Mouse (Mus musculus) cerebellum, postnatal 25 days (tissue): Measurements from ENCODE around the gene Otud5.
A peak's percentile ranks its signal among the peaks of the same experiment; 100 is the strongest.
"Not testable (repeated sequence)": the region's sequence is repeated elsewhere in the genome, so short reads cannot be mapped to it uniquely, and the experiment has no call there.

Experiments
- DNase-seq, 2 experiments: peaks; one replicate each; pipeline ENCODE4 v3.0.0; 2021; ENCODE audit warnings: mixed read lengths in 2 of 2

The Otud5 gene

DNA sequence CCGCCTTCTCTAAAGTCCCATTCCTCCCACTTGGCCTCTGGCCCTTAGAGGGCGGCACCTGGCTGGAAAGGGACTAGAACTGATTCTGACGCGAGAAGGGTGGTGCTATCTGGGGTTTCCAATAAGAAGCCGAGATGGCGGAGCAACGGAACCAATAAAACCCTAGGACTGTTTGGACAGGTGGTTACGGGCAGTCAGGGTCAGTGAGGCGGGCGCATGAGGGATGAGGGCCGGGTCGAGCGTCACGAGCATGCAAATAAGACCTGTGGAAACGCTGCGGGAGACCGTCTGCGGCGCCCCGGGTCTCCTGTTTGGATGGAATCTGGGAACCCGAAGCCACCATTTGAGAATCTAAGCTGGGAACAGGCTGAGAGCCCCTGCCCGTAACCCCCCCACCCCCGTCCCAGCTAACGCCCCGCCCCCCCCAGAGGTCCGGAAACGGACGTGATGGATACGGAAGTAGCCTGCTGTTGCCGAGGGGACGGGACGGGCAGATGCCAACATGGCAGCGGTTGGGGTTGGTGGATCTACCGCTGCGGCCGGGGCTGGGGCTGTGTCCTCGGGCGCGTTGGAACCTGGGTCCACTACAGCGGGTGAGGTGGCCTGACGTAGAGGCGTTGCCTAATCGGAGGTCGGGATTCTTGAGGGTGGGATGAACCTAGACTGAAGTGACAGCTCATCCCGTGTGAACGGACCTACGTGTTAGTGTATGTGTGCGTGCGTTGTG is 42.8 kb downstream of the Otud5 start, which contains the start of gene Slc35a2:
Gene Slc35a2 (plus strand): TSS at position 188 of the 727 bp plus-strand sequence.
- DNase-seq = peak; percentile 83 to 86

DNA sequence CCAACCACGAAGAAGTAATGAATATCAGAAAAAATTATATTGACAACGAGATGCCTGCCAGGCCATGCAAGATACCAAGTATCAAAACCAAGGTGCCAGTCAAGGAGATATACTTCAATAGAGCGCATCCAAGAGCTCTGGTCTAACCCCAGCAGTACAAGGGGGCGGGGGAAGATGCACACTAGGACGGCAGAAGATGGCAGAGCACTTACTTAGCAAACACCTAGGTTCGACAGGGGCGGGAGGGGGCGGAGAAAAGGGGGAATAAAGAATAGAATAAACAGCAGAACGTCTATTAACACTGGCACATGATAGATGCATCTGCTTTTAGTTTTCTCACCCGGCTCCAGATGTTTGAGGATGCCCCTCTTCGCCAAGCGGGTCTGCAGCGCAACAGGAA is 57.0 kb downstream of the Otud5 start:
- no peak for DNase-seq

DNA sequence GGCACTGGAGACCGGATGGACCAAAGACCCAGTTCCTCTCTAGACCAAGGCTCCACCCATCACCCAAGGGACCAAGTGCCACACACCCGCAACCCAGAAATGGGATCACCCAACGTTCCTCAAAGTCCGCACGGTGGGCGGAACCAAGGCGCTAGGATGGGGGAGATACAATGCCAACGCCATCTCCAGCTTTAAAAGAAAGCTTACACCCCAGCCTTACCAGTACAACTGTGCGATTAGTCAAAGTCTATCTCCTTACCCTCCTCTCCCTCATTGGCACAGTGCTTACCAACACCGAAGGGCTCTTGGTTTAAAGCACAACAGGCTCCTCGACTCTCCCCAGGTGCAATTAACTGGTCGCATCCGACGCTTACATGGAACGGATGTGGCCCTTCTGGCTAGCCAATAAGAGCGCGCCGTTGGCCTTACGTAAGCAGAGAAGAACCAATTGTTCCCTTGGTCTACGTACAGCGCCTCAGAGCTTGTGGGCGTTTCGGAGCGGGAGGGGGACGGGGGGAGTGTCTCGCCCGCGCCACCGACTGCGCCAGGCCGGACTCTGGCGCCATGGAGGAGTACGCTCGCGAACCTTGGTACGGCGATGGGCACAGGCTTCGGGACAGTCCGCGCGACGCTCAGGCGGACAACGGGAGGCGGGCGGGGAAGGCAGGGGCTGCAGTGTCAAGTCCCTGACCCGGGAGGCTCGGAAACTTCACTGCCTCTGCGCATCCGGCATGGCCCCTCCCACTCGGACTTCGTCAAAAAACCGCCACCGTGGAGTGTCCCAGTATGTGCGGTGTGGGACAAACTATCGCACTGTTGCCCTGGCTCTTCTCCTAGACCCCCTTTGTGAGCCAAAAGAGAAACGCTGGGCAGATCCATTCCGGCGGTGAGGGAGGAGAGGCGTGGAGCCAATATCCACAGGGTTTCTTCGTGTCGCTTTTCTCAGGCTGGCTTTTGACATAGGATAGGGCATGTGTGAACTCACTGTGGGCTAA is 58.0 kb downstream of the Otud5 start, which contains the start of the genes Pqbp1 and Timm17b:
Gene Pqbp1 (minus strand): TSS at position 390 of the 995 bp plus-strand sequence.
Gene Timm17b (plus strand): TSS at position 478 of the 995 bp plus-strand sequence.
- DNase-seq = peak; percentile 86 to 91

DNA sequence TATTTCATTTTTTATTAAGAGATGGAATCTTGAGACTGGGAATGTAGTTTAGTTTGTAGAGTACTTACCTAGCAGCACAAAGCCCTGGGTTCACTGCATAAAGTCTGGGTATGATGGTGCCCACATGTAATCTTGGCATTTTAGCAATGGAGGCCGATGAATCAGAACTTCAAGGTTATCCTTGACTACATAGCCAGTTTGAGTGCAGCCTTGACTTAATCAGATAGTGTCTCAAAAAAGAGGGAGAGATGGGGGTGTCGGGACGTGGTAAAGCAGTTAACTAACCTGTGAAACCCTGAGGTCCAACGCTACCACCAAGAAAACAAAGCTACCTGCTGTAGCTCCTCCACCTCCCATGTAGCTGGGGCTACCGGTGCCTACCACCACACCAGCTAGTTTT is 63.3 kb downstream of the Otud5 start:
- DNase-seq = no peak

DNA sequence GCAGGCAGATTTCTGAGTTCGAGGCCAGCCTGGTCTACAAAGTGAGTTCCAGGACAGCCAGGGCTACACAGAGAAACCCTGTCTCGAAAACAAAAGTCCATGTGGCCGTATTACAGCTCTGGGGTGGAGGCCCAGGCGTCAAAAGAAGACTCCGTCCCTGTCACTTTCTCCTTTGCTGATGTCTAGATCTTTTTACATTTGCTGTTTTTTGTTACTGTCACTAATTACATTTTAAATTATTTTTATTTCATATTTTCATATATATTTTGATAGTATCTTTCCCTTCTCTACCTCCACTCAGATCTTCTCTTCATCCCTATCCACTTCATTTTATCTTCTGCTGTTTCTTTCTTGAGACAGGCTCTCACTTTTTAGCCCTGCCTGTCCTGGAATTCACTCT is 66.6 kb downstream of the Otud5 start, which contains the start of gene Gm10491:
Gene Gm10491 (minus strand): TSS at position 101 of the 400 bp plus-strand sequence.
- no peak for DNase-seq

DNA sequence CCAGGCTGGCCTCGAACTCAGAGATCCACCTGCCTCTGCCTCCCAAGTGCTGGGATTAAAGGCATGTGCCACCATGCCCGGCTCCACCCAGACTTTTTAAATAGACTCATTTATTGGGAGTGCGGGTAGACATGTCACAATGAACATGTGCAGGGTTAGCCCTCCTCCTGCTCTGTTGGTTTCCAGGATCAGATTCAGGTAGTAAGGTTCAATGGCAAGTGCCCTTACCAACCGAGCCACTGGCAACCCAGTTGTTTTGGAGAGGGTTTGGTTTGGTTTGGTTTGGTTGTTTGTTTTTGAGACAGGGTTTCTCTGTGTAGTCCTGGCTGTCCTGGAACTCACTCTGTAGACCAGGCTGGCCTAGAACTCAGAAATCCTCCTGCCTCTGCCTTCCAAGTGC is 68.1 kb downstream of the Otud5 start, which contains the start of gene Gm10490:
Gene Gm10490 (plus strand): TSS at position 301 of the 400 bp plus-strand sequence.
- not testable (repeated sequence) for DNase-seq

DNA sequence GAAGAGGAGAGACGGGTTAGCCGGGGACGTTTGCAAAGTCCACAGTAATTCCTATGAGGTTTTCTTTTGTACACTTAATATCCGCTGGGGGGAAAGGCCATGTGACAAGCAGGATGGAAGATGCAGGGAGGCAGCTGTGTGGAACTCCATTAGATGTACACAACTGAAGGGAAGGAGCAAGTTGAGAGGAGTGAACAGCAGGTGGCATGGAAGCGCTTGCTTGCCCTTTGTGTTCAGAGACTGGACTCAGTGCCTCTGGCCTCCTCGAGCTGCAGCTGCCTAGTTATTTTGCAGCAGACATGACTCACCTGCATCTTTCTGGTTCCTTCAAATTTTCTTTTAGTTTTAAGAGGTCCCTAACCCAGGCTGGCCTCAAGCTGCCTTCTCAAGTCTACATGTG is 69.3 kb downstream of the Otud5 start:
- DNase-seq = no peak

DNA sequence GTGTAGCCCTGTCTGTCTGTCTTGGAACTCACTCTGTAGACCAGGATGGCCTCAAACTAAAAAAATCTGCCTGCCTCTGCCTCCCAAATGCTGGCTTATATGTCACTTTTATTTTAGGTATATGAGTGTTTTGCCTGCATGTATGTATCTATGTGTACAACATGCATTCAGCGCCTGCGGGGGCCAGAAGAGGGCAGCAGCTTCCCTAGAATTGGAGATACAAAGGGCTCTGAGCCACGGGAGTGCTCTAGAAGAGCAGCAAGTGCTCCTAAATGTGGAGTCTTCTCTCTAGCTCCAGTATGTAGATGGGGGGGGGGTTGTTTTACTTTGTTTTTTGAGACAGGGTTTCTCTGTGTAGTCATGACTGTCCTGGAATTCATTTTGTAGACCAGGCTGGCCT is 74.5 kb downstream of the Otud5 start:
- DNase-seq = peak; percentile 47 to 55

DNA sequence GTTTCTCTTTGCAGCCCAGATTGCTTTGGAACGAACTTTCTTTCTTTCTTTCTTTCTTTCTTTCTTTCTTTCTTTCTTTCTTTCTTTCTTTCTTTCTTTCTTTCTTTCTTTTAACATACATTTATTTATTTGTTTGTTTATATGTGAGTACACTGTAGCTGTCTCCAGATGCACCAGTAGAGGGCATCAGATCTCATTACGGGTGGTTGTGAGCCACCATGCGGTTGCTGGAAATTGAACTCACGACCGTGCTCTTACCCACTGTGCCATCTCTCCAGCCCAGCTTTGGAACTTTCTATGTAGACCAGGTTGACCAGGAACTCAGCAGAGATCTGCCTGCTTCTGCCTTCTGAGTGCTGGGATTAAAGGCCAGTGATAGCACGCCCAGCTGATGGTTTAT is 76.8 kb downstream of the Otud5 start:
- DNase-seq = not testable (repeated sequence)

DNA sequence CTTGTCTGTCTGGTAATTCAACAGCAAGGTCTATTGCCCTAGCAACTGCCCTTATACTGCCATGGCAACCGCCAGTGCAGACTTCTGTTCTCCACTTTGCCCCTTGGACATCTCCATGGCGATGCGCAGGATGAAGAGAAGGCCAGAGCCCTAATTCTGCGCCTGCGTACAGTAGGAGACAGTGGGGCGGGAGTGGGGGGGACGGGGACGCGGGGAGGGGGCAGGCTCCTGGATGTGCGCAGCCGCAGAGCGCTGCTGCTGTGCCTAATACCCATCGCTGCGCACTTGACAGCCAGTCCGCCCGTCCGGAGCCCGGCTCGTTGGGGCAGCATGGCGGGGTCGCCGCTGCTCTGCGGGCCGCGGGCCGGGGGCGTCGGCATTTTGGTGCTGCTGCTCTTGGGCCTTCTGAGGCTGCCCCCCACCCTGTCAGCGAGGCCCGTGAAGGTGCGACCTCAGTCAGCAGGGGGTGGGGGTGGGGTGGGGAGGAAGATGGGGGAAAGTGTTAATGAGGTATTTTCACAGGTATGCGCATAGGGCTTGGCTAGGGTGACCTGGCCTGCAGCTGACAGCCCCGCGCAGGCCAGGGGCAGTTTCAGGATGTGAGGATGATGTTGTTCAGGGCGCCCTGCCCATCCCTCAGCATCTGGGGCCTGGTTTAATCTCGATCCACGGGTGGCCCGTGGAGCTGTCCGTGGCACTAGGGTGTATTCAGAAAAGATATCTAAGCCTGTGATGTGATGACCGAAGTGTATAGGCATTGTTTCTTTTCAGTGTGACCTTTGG is 78.6 kb downstream of the Otud5 start, which contains the start of gene Pcsk1n:
Gene Pcsk1n (plus strand): TSS at position 222 of the 783 bp plus-strand sequence.
- peak; percentile 71 to 82 for DNase-seq

DNA sequence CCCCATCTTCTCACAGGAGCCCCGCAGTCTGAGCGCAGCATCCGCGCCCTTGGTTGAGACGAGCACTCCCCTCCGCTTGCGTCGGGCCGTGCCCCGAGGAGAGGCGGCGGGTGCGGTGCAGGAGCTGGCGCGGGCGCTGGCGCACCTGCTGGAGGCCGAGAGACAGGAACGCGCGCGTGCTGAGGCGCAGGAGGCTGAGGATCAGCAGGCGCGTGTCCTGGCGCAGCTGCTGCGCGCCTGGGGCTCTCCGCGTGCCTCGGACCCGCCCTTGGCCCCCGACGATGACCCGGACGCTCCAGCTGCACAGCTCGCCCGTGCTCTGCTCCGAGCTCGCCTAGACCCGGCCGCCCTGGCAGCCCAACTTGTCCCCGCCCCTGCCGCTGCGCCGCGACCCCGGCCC is 80.9 kb downstream of the Otud5 start:
- DNase-seq = peak; percentile 42 to 63
